Mouse (Mus musculus): Measurements from ENCODE around the gene Prdx4.
"Not testable (repeated sequence)": the region's sequence is repeated elsewhere in the genome, so short reads cannot be mapped to it uniquely, and the experiment has no call there.

Prdx4 gene

GRCm38 (mm10) chrX:155340654-155341053 is at the start of gene Prdx4:
Gene Prdx4 (minus strand): TSS chrX:155340754.
- DNase-seq: no peak

DNA sequence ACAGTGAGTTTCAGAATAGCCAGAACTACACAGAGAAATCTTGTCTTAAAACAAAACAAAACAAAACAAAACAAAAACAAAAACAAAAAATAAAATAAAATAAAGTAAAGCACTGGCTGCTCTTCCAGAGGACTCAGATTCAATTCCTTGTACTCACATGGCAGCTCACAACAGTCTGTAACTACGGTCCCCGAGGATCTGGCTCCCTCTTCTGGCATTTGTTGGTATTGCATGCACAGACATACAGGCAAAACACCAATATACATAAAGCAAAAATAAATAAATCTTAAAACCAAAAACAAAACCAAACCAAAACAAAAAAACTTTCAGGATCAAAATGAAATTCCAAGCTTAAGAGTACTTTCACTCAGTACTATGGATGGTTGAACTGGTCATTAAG is 36.0 kb upstream of the Prdx4 start:
- peak; percentile 25 to 55 for DNase-seq

DNA sequence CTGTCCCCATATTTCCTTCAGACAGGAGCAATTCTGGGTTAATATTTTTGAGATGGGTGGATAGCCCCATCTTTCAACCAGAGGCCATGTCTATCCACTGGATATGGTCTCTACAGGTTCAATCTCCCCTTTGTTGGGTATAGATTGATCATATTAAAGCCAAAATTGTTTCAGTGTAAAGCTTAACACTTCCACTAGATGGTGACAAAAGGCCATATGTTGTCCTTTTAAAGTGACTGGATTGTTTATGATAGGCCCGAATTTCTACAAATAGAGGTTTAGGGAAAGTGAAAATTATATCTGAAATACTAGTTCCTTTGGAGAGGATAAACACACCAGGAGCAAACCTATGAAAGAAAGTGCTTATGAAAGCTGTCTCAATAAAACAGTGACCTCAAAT is 34.9 kb upstream of the Prdx4 start:
- no peak for DNase-seq

DNA sequence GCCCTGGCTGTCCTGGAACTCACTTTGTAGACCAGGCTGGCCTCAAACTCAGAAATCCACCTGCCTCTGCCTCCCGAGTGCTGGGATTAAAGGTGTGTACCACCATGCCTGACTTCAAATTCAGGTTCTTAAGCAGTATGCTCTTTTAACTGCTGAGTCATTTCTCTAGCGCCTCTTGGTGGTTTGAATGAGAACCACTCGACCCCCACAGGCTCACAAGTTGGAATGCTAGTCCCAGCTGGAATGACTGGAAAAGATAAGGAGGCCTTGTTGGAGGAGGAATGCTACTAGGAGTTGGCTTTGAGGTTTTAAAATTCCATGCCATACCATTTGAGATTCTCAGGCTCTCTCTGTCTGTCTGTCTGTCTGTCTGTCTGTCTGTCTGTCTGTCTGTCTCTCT is 29.6 kb upstream of the Prdx4 start:
- not testable (repeated sequence) for DNase-seq

DNA sequence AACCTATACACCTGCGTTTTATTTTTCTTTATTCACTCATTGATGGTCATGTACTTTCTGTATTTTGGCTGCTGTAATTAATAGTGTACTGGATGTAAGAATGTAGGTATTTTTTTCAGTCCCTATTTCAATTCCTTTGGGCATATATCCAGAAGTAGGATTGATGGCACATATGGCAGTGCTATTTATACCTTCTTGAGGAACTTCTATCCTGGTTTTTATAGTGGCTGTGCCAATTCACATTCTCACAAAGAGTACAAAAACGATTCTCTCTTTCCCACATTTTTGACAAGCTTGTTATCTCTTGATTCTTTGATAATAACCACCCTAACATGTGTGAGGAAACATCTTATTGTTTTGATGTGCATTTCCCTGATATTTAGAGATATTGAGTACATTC is 24.5 kb upstream of the Prdx4 start:
- no peak for DNase-seq

- no peak for DNase-seq
Observed at GRCm38 (mm10) chrX:155346249-155346648, 5.7 kb upstream of the Prdx4 start.

DNA sequence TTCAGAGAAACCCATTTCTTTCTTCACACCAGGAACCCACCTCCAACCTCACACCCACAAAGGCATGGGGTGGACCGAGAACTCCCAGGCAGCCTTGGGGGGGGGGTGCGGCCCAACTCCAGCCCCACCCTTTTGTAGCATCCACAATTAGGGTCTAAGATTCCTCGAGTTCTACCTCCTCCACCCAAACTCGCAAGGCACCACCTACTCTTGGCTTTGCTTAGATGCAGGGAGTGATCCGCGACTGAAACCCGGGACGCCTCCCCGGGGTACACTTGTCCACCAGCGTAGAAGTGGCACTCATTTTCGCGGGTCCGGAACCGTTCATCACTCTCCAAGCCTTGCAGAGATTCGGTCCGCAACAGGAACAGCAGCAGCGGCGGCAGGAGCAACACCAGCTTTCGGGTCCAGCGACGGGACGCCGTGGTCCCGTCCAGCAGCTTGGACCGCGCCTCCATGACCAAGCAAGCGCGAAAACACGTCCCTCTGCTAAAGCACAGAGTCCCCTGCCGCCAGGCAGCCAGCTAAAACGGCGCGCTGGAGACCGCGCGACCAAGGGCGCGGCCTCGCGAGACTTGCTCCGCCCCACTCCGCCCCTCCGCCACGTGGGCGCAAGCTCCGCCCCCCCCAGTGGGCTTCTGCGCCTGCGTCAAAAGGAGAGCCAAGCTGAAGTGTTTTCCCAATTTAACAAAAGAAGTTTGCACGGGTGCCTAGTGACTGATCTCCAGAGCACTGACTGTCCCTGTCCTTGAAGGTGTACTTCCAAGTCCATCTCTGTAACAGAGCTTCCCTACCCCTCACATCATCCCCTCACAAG is 2.4 kb downstream of the Prdx4 start:
- peak; percentile 70 to 74 for DNase-seq

DNA sequence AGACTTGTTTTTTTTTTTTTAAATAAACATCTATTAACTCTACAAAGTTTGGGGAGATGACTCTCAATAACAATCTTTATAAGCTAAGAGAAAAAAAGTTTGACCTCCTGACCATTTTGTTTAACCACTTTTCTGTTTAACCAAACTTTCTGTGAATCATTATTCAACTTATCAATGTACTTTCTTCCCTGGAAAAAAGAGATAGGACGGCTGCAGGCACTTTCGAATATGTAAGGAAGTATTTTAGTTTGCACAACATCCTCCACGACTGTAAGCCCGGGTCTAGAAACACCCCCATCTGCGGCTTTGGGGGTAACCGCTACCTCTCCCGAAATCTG is 3.0 kb downstream of the Prdx4 start:
- DNase-seq: no peak

DNA sequence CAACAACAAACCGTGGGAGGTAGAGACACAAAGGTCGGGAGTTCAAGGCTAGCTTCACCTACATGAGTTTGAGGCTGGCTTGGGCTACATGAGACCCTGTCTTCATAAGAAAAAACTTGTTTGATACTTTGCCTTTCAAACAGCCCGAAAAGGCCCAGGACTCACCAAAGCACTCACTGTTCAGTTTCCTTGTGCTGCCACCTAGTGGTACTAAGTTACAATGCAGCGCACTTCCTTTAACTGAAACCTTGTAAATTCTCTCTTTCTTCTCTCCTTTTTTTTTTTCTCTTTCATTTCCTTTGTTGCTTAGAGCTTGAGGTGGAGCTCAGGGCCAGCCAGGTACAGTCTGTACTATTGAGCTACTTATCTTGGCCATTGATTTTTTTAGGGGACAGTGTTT is 22.5 kb downstream of the Prdx4 start:
- peak; percentile 22 to 27 for DNase-seq

GRCm38 (mm10) chrX:155306390-155306789 is 34.2 kb downstream of the Prdx4 start:
- no peak for DNase-seq

DNA sequence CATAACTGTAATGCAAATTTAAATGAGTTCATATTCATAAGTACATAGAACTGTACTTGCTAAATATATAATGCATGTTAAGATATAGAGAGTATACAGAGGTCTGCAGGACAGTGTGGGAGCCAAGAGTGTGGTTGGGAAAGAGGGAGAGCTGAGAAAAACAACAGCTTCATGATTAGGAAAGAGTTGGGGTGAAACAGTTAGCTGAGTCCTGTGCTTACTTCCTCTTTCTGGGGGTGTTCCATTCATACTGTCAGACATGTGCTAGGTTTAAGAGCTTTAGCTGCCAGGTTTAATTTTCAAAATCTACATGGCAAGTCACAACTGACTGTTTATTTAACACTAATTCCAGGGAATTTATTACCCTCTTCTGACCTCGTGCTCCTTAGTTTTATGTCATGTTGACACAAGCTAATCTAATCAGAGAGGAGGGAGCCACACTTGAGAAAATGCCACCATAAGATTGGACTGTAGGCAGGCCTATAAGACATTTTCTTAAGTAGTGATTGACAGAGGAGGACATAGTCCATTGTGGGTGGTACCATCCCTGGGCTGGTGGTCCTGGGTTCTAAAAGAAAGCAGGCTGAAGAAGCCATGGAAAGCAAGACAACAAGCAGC is 60.0 kb downstream of the Prdx4 start:
- no peak for DNase-seq

GRCm38 (mm10) chrX:155278483-155278882 is 62.1 kb downstream of the Prdx4 start:
- no peak for DNase-seq
